Mouse (Mus musculus): Measurements from ENCODE around the gene Mybpc1.

DNA sequence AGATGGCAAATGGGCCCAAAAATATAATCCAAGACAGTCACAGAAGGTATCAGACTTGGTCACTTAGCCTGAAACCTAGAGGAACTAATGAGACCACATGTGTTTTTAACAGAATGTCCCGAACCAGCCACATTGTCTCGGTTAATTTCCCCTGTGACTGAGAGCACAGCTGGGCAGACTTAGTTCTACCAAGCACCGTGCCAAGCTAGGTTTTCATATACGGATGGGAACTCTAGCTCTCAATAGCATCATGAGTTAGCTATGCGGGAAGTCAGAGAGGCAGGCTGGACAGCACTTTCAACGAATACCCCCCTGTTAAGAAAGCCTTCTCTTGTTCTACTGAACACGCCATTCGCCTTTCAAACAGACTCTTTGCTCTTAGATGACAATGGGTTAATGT is 1.1 kb upstream of the Mybpc1 start:
- no peak for TF ChIP-seq CTCF (IDR thresholded peaks at IDR 0.05; ENCODE audit: control insufficient read depth, insufficient read depth, insufficient read length)
- no peak for TF ChIP-seq USF1 (IDR thresholded peaks at IDR 0.05; ENCODE audit: low read depth)

Measured in C2C12 (cell line).